Mouse (Mus musculus) forebrain, embryonic 14.5 days (tissue): ENCODE measurements around the gene Gas2l3. TPM values are rescaled to one million over a fixed set of nuclear protein-coding genes. Genes with fewer than 3 reads are reported as not detected.

Experiments used
- ATAC-seq: fragments of 200-750 bp; cut with Nextera tagmentation; 2 replicates; pipeline ENCODE4 v1.8.0; 2017; ENCODE audit warnings: mild to moderate bottlenecking, moderate library complexity
- DNase-seq: peaks from one replicate; pipeline ENCODE4 v3.0.0-alpha.2; 2015; ENCODE audit warnings: low spot score
- H3K27ac ChIP-seq: fragments of 300-500 bp; sonication (generic); 2 replicates; pipeline ENCODE4 v1.5.1; 2014; ENCODE audit warnings: low read depth, mild to moderate bottlenecking, control low read depth, low read length, moderate library complexity
- H3K27me3 ChIP-seq: fragments of 300-500 bp; sonication (generic); replicated peaks from 2 replicates; pipeline ENCODE4 v1.6.1; 2014; ENCODE audit warnings: low read length, control low read depth, mixed read lengths; ENCODE audit not compliant: control insufficient read depth, insufficient read depth
- H3K36me3 ChIP-seq: fragments of 300-500 bp; sonication (generic); 2 replicates; pipeline ENCODE4 v1.6.1; 2014; ENCODE audit warnings: low read length, control low read depth; ENCODE audit not compliant: control insufficient read depth, insufficient read depth
- H3K4me1 ChIP-seq: fragments of 300-500 bp; sonication (generic); 2 replicates; pipeline ENCODE4 v1.6.1; 2014; ENCODE audit warnings: antibody characterized with exemption, low read length, control low read depth; ENCODE audit not compliant: control insufficient read depth, insufficient read depth
- H3K4me2 ChIP-seq: fragments of 300-500 bp; sonication (generic); 2 replicates; pipeline ENCODE4 v1.6.1; 2014; ENCODE audit warnings: mild to moderate bottlenecking, control low read depth, low read length
- H3K4me3 ChIP-seq: fragments of 300-500 bp; sonication (generic); 2 replicates; pipeline ENCODE4 v1.5.1; 2014; ENCODE audit warnings: low read depth, low read length, control low read depth
- H3K9ac ChIP-seq: fragments of 300-500 bp; sonication (generic); 2 replicates; pipeline ENCODE4 v1.6.1; 2014; ENCODE audit warnings: mild to moderate bottlenecking, low read length, control low read depth, moderate library complexity
- H3K9me3 ChIP-seq: fragments of 300-500 bp; sonication (generic); replicated peaks from 2 replicates; pipeline ENCODE4 v1.6.1; 2016; ENCODE audit warnings: low read length, control low read depth, mixed read lengths; ENCODE audit not compliant: control insufficient read depth
- WGBS: fragments of 180-500 bp; shearing (Covaris S2); extraction: QIAGEN DNeasy Blood & Tissue Kit; methylation state at CpG from one replicate; pipeline ENCODE4 v1.1.7; 2014; 5-methylcytosine and 5-hydroxymethylcytosine counted together
- polyA plus RNA-seq: library from polyadenylated mRNA; unstranded; fragments of >200 nt; fragmentation: Nextera tagmentation; extraction: Ambion mirVana; gene quantifications from 2 replicates; pipeline ENCODE4 v1.2.1, GENCODE M21; 2014

Gene Gas2l3
- polyA plus RNA-seq, 1 experiment from 2014 or later: 7.7 TPM

DNA sequence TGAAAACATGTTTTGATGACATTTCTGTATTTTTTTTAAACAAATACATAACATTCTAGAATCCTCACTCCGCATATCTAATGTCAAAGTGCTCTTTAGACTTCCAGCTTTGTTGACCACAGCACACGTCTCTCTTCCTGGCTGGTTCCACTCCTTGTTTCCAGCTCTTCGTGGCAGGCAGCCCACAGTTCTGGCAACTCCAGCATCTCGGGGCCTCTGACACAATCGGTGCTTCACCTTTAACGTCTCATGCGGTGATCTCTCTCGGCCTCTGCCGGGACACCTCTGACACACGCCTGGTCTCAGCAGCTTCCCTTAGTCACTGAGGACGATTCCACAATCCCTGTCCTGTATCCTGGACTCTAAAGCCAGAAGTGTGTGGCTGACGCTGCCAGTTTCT lies 5.8 kb downstream of the Gas2l3 start:
- peak overlapping the region; percentile 59; the same call in 1 of the 2 replicates for H3K27ac ChIP-seq
- peaks cover 28% of the 10 kb centered on the region for H3K4me1 ChIP-seq
- H3K4me2 ChIP-seq: no peak overlapping the region
- peaks cover 3% of the 10 kb centered on the region; the same call in 1 of the 2 replicates for H3K27me3 ChIP-seq
- H3K36me3 ChIP-seq: no peaks in the 10 kb centered on the region
- ATAC-seq (no peak), DNase-seq (peak; percentile 22)
- no peak overlapping the region for H3K9ac ChIP-seq
- H3K9me3 ChIP-seq: no peaks in the 10 kb centered on the region
- WGBS: 58% methylated on average over 12 of the region's 12 CpGs
- H3K4me3 ChIP-seq: no peak overlapping the region

DNA sequence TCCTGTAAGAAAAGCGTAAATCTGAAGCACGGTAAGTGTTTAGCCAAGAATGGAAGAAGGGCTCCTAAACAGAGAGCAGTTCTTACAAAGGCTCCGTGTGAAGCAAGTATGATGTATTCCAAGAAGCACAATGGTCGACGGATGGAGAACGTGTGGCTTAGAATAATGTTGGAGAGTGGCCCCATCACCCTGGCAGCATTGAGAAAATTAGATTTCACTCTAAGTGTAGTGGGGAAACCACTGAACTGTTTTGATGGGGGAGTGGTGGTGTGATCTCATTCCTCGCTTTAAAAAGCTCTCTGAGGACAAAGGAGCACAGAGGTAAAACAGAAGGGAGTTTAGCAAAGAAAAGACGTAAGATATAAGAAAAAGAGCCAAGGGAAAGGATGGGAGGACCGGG lies 6.3 kb downstream of the Gas2l3 start:
- H3K27me3 ChIP-seq: peaks cover 3% of the 10 kb centered on the region; the same call in 1 of the 2 replicates
- peak overlapping the region; percentile 59; the same call in 1 of the 2 replicates for H3K27ac ChIP-seq

DNA sequence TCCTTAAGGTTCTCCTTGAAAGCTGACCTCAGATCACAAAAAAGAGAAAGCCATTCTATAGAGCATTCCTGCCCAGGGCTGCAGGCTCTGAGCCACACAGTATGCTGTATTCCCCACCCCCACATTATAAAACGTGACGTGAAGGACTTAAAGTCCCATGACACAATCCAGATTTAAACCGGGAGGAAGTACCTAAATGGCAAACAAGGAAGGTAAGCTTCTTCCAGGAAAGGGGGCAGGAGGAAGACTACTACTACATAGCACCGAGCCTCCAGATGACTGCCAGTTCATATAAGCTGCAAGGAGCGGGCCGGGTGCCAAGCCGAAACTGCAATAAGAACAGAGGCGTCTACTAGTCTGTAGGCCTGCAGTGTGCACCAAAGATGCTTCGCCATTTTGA lies 7.8 kb downstream of the Gas2l3 start:
- WGBS: 30% methylated on average over 9 of the region's 9 CpGs
- Histone ChIP-seq H3K36me3 (0 out of 2 replicates have a peak, but pooled peaks cover 3% of the 10 kb centered on the region), H3K4me1 (peaks cover 25% of the 10 kb centered on the region), H3K27ac (no peak overlapping the region), H3K4me3 (no peak overlapping the region), H3K27me3 (peaks cover 3% of the 10 kb centered on the region; the same call in 1 of the 2 replicates), H3K9me3 (no peaks in the 10 kb centered on the region), H3K9ac (no peak overlapping the region; the same call in 1 of the 2 replicates), H3K4me2 (peak overlapping the region; percentile 10)
- peak; percentile 61; the same call in 1 of the 2 replicates for ATAC-seq
- peak; percentile 67 for DNase-seq

More for the DNA sequence above, 6.3 kb downstream of the Gas2l3 start:
- WGBS: 16% methylated on average over 9 of the region's 9 CpGs
- peak; percentile 64 for DNase-seq
- H3K36me3 ChIP-seq: no peaks in the 10 kb centered on the region
- H3K9me3 ChIP-seq: no peaks in the 10 kb centered on the region
- no peak overlapping the region for H3K4me3 ChIP-seq
- H3K4me2 ChIP-seq: 0 out of 2 replicates have a peak overlapping the region, but pooled peaks have one; percentile 10
- ATAC-seq: peak; percentile 50
- H3K9ac ChIP-seq: no peak overlapping the region
- H3K4me1 ChIP-seq: peaks cover 25% of the 10 kb centered on the region

DNA sequence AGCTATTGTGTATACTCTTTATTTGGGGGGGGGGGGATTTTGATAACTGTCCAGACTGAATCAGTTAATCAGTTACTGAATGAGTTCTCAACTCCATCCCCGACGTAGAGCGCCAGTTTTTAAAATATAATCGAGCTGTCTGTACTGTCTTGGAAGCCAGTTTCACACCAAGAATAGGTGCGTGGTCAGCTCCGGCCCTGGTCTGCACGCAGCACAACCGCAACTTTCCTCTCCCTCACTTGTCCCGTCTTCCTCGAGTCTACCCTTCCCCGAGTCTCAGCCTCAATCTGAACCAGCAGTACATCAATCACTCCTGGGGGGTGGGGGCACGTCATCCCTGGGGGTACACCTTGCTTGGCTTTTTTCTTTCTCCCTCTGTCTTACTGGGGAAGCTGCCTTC lies 8.4 kb downstream of the Gas2l3 start:
- peak overlapping the region; percentile 39; the same call in 1 of the 2 replicates for H3K4me2 ChIP-seq
- peaks cover 3% of the 10 kb centered on the region; the same call in 1 of the 2 replicates for H3K27me3 ChIP-seq
- 0 out of 2 replicates have a peak, but pooled peaks cover 3% of the 10 kb centered on the region for H3K36me3 ChIP-seq
- no peak overlapping the region for H3K27ac ChIP-seq
- H3K9me3 ChIP-seq: no peaks in the 10 kb centered on the region
- WGBS: 24% methylated on average over 12 of the region's 12 CpGs
- peaks cover 25% of the 10 kb centered on the region for H3K4me1 ChIP-seq
- H3K9ac ChIP-seq: peak overlapping the region; percentile 4; the same call in 1 of the 2 replicates
- ATAC-seq (peak; percentile 27), DNase-seq (peak; percentile 21)
- no peak overlapping the region for H3K4me3 ChIP-seq

DNA sequence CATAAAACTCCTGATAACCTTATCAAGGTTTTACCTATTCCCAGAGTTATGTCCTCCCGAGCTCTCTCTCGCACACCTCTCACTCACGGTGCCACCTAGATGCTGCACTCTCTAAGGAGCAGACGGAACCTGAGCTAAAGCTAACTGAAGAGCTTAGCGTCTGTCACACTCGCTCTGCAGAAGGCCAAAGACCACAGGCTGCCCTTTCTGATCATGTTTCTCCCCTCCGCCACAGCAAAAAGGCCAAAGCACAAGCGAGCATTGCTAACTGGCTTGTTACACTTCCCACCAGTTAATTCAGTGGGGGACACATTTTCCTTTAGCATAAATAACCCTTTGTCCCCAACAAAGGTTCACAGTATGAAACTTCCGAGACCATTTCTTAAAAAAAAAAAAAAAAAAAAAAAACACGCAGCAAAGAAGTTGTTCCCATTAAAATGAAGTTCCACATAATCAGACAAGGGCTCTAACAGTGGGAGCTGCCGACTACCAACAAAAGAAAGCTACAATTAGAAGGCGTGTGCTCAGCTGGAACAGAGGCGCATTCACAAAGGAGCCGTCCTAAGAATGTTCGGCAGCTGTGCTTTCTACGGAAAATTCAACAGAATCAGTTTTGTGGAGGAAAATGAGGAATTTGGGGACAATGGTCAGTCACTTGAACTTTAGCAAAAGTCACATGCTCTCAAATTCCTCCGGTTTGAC lies 9.1 kb downstream of the Gas2l3 start:
- peaks cover 3% of the 10 kb centered on the region; the same call in 1 of the 2 replicates for H3K27me3 ChIP-seq
- 4% methylated on average over 17 of the region's 17 CpGs for WGBS
- H3K9ac ChIP-seq: peak overlapping the region; percentile 2; the same call in 1 of the 2 replicates
- ATAC-seq (peak; percentile 48; the same call in 1 of the 2 replicates), DNase-seq (peak; percentile 81)
- H3K27ac ChIP-seq: no peak overlapping the region
- no peak overlapping the region for H3K4me3 ChIP-seq
- peaks cover 25% of the 10 kb centered on the region for H3K4me1 ChIP-seq
- H3K4me2 ChIP-seq: peak overlapping the region; percentile 39
- H3K9me3 ChIP-seq: no peaks in the 10 kb centered on the region
- H3K36me3 ChIP-seq: 0 out of 2 replicates have a peak, but pooled peaks cover 3% of the 10 kb centered on the region

DNA sequence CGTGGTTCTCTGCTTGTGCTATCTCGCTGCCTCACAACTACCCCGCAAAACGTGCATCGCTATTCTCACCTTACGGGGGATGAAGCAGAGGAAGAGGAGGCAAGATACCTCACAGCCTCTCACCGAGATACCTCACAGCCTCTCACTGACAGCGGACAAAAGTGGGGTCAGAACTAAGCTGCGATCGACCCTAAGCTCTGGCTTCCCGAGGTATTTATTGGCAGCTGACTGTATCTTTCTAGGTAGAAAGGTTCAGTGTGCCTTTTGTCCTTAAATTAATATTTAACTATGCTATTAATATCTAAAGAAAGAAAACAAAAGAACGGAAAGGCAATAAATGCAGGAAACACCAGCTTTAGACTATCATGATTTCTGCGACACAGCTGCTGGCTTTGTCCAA lies 11.0 kb downstream of the Gas2l3 start:
- Histone ChIP-seq H3K4me2 (no peak overlapping the region), H3K4me1 (peaks cover 22% of the 10 kb centered on the region), H3K9me3 (no peaks in the 10 kb centered on the region), H3K36me3 (peaks cover 15% of the 10 kb centered on the region; the same call in 1 of the 2 replicates), H3K27me3 (peaks cover 3% of the 10 kb centered on the region; the same call in 1 of the 2 replicates), H3K9ac (no peak overlapping the region), H3K27ac (no peak overlapping the region), H3K4me3 (no peak overlapping the region)
- 92% methylated on average over 13 of the region's 13 CpGs for WGBS
- DNase-seq: no peak
- no peak for ATAC-seq

DNA sequence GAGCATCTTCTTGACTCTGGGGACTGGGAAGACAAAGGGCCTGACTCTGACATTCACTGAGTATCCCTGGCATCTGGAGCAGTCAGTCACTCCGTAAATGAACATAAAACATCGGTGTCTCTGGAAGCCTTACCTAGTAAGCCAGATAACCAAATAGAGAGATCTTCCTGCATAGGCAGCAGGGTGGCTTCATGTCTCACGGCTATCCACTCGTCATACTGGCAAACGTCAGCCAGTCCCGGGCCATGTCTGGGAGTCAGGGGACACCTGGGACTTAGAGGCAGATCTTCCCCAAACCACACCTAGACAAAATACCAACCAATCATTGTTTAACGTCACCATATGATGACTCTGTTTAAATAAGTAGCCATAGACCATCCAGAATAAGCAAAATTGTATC lies 13.0 kb downstream of the Gas2l3 start:
- no peaks in the 10 kb centered on the region for H3K9me3 ChIP-seq
- DNase-seq (no peak), ATAC-seq (no peak)
- no peak overlapping the region for H3K4me3 ChIP-seq
- no peak overlapping the region for H3K9ac ChIP-seq
- peaks cover 16% of the 10 kb centered on the region for H3K4me1 ChIP-seq
- WGBS: 90% methylated on average over 7 of the region's 7 CpGs
- no peak overlapping the region for H3K27ac ChIP-seq
- H3K4me2 ChIP-seq: no peak overlapping the region
- H3K27me3 ChIP-seq: peaks cover 3% of the 10 kb centered on the region; the same call in 1 of the 2 replicates
- peaks cover 25% of the 10 kb centered on the region for H3K36me3 ChIP-seq

DNA sequence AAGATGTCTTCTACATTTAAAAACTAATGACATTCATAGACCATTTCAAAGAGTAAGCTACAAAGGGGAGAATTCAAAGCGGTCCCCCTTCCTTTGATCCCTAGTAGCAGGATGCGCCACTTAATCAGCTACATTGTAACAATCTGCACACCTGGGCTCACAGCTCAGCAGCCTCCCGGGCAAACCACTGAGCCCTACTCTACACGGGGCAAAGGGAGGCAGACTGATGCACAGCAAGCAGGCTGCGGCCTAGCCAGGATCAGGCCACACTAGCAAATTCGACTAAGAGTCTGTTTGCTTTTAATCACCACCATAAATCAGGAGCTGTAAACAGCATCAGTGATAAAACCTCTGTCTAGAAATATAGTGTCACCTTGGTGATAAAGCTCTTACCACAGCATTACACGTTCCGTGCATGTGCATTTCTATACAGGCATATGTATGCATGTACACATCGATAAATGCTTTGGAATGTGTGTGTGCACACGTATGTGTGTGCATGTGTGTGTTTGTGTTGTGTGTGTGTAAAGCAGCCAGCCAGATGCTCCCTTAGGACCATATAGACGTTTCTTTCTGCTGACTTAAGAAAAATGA lies 18.9 kb downstream of the Gas2l3 start:
- 88% methylated on average over 11 of the region's 11 CpGs for WGBS
- H3K4me1 ChIP-seq: no peaks in the 10 kb centered on the region
- no peaks in the 10 kb centered on the region for H3K27me3 ChIP-seq
- no peaks in the 10 kb centered on the region for H3K9me3 ChIP-seq
- H3K36me3 ChIP-seq: peaks cover 38% of the 10 kb centered on the region
- H3K27ac ChIP-seq: no peak overlapping the region
- DNase-seq (no peak), ATAC-seq (no peak)
- no peak overlapping the region for H3K4me3 ChIP-seq
- H3K9ac ChIP-seq: no peak overlapping the region
- no peak overlapping the region for H3K4me2 ChIP-seq
